Mouse (Mus musculus) layer of hippocampus, postnatal 36 days (tissue): ENCODE results near the gene Vmn1r68. TPM values are rescaled to one million over a fixed set of nuclear protein-coding genes. Genes with fewer than 3 reads are reported as not detected.

Experiments
- DNase-seq, 2 experiments: peaks; one replicate each; pipeline ENCODE4 v3.0.0; 2022
- total RNA-seq, 2 experiments: library from RNA; stranded (reverse); gene quantifications; 2 replicates each; pipeline ENCODE4 v1.2.3; 2021

Vmn1r68 gene
- not detected for total RNA-seq

DNA sequence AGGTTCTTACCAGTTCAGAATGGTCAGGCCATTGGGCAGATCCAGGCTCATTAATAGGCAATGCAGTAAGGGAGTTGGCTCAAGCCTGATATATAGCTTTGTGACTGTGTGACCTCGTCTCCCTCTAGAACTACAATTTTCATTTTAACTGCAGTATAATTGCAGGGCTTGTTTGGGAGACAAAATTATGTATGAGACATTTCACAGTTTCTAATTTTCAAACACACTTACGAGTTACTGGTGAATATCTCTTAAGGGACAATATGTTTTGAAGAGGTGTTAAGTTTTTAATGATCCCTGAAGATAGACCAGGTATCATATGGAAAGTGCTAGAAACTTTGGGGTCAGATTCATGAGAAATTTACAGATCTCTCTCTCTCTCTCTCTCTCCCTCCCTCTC is at the start of gene Vmn1r68:
Vmn1r68 (minus strand) TSS at position 101 of the 400 bp plus-strand sequence.
- DNase-seq: no peak

DNA sequence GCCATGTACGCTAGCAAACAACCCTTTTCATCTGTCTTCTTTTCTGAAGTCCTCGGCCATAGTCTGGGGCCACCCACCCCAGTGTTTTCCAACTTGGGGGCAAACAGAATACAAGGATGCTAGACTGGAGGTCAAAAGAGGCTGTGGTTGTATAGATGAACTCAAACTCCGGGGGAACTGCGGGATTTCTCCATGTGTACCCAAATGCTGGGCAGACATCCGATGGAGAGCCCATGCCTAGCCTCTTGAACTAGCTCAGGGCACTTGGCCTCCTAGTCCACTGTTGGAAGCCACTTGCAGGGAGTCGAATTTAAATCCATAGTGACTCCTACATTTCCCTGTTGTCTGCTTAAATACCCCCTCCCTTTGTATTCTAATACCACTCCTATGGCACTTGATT is 62.7 kb downstream of the Vmn1r68 start:
- DNase-seq: no peak

DNA sequence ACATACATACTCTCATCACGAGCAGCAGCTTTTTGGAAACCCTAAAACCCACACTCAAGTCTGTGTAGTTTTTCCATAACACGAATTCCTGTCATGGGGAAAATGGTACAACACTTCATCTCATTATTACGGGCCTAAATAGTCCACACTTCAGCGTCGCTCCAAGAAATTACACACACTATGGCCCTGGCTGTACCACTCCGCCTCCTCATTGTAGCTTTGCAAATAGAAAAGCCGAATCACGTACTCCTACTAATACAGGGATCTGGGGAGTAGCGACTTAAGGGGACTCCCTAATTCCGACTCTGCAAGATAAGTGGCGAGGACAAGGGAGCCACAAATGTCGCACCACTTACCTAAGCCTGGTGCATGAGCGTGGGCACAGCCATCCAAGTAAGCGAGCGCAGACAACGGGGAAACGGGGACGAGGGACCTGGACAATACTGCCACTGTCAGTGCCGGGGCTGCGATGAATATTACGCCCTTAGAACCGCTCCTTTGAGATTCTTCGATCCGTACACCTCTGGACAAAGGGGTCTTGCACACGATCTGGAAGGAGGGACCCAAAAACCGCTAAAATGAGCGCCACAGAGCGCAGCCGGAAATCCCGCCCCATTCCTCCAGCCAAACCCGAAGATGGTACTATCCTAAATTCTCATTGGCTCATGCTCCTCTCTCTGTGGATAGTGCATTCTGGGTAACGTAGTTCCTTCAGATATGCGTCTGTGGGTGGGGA is 63.3 kb downstream of the Vmn1r68 start, which contains the start of gene Zik1:
Zik1 (minus strand) TSS at position 609 of the 736 bp plus-strand sequence.
- DNase-seq: peak; percentile 77 to 81

DNA sequence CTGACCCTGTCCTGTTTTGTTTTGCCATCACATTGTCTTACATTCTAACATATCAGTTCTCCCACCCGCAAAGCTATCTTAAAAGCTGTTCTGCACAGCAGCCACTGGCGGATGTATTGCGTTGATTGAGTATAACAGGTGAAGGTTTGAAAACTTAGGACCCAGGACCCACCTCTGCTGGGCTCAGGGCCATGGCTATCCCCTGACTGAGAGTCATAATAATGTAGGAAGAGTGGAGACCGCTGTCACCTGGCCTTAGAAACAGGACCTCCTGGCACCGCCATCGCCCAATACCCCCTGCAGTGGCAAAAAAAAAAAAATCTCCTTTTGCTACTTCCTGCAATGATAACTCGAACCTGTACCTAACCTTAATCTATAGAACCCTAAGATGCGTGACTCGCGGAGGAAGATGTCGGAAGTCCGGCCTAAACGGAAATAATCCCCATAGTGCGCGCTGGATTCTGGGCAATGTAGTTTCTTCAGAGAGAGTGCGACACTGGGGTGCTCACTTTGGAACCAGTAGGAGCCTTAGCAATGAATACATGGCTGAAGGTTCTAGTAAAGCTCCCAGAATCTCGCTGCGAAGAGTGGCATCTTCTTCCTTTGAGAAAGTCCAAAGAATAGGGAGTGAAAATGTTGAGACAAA is 77.6 kb downstream of the Vmn1r68 start:
- peak; percentile 40 to 52 for DNase-seq

DNA sequence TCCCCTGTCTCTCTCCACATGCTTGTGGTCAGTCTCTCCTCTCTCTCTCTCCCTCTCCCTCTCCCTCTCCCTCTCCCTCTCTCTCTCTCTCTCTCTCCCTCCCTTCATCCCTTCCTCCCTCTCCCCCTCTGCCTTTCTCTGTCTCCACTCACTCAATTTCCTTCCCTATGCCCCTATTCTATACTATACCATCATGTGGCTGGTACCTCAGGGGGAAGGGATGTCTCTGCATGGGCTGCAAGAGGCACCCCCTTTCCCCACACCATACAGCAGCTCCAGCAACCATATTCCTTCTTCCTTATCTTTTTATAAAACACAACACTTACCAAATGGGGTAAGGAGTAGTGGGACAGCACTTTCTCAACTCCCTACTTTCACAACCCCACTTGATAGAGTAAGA is 78.5 kb downstream of the Vmn1r68 start:
- no peak for DNase-seq

DNA sequence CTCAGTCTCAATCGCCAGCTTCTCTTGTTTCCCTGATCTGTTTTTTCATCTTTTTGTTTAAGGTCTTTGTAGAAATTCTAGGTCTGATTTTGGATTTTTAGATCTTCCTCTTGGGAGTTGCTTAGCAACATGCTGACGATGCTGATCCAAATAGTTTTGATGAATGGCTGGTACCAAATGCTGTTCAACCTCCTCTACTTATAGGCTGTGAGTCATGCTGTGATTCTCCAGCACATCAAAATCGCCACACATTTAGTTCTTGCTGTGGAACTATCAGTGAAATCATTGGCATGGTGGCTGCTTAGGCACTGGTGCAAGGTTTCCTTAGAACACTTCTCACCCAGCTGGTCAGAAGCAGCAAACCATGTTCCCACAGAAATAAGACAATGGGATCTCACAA is 100.1 kb downstream of the Vmn1r68 start:
- no peak for DNase-seq

Other genes with a start within 250 kb of the Vmn1r68 start
- gene Vmn1r67, start 115.2 kb downstream of the Vmn1r68 start, total RNA-seq: not detected
- gene Zik1, start 63.1 kb downstream of the Vmn1r68 start, total RNA-seq: 10 to 100 TPM; 15.1 to 16.1 TPM
- not detected for gene Vmn1r69, start 55.2 kb upstream of the Vmn1r68 start, total RNA-seq
- not detected for gene Vmn1r70, start 73.0 kb upstream of the Vmn1r68 start, total RNA-seq
- gene Nlrp4b, start 129.3 kb upstream of the Vmn1r68 start, total RNA-seq: not detected
- gene Vmn1r71, start 195.9 kb upstream of the Vmn1r68 start, total RNA-seq: not detected